Comparison of ENCODE assay signal across 13 mouse cellular contexts in the genomic region with DNA sequence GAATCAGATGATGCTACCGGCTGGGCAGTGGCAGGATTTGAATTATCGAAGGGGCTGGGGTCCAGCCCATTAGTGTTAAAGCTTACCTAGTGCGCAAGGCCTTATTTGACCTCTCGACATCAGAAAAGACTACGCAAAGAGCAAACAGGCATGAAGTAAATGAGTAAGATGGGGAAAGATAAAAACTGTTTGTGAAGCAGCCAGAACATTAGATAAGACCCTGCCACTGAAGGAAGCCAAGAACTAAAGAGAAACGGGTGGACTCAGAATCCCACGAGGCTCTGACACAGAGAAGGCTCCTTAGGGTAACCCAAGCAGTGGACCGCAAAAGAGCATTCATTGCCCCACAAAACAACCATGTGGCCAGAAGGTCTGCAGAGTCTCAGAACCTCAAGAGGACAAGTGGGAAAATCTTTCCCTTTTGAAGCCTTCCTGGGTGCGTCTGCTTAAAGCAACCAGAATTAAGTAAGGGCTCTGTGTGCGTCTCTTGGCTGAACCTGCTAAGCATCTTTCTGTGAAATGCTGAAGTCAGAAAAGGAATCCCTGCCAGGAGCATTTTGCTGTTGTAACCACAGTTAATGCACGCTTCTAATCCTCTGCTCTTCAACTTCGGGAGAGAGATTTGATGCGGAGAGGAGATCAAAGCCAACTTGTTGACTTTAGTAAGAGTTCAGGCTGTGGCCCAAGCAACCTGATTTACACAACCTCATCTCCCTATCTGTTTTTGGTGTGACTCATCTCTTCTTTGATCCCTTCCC. TPM values are rescaled to one million over a fixed set of nuclear protein-coding genes. Genes with fewer than 3 reads are reported as not detected.
A peak's percentile ranks its signal among the peaks of the same experiment; 100 is the strongest.
DNase-seq lines count a peak whose midpoint lies in the region; ATAC-seq lines count a peak whose summit lies in the region.
"Had no signal": no experiment of that assay in that cellular context is flagged by ENCODE, and none has a peak within 500 bp of the region (broad histone marks: within the 10 kb centered on the region; RNA-seq: fewer than 3 reads in every experiment).

No protein-coding gene starts in this region.

- ATAC-seq in heart, embryonic 13.5 days (ENCODE audit: extremely low read depth, insufficient number of reproducible peaks, low FRiP score, low TSS enrichment) = no peak
- ATAC-seq in heart, embryonic 12.5 days (ENCODE audit: insufficient number of reproducible peaks, low FRiP score) = no peak
- ATAC-seq in intestine, embryonic 15.5 days = peak; percentile 45
- ATAC-seq: midbrain, embryonic 13.5 days had no signal

- H3K9ac ChIP-seq in heart, embryonic 13.5 days = no peak overlapping the region
- H3K9ac ChIP-seq in heart, embryonic 12.5 days = no peak overlapping the region
- no peak overlapping the region for H3K9ac ChIP-seq in intestine, embryonic 15.5 days
- H3K9ac ChIP-seq: hindbrain, embryonic 15.5 days; liver, embryonic 14.5 days; midbrain, embryonic 13.5 days had no signal

- no peak overlapping the region for H3K4me3 ChIP-seq in heart, embryonic 13.5 days
- H3K4me3 ChIP-seq in heart, embryonic 12.5 days = no peak overlapping the region
- H3K4me3 ChIP-seq in intestine, embryonic 15.5 days (replicated peaks) = no peak overlapping the region
- H3K4me3 ChIP-seq: hindbrain, embryonic 15.5 days; midbrain, embryonic 13.5 days had no signal

- no peaks in the 10 kb centered on the region for H3K9me3 ChIP-seq in heart, embryonic 13.5 days
- peaks cover 5% of the 10 kb centered on the region; the same call in 1 of the 2 replicates for H3K9me3 ChIP-seq in heart, embryonic 12.5 days (replicated peaks)
- no peaks in the 10 kb centered on the region for H3K9me3 ChIP-seq in intestine, embryonic 15.5 days
- H3K9me3 ChIP-seq: hindbrain, embryonic 15.5 days; midbrain, embryonic 13.5 days had no signal

- H3K4me1 ChIP-seq in heart, embryonic 13.5 days = peaks cover 17% of the 10 kb centered on the region; the same call in 1 of the 2 replicates
- H3K4me1 ChIP-seq in heart, embryonic 12.5 days (replicated peaks) = peaks cover 11% of the 10 kb centered on the region; the same call in 1 of the 2 replicates
- no peaks in the 10 kb centered on the region for H3K4me1 ChIP-seq in intestine, embryonic 15.5 days (replicated peaks)
- H3K4me1 ChIP-seq: hindbrain, embryonic 15.5 days; midbrain, embryonic 13.5 days had no signal

- no peaks in the 10 kb centered on the region for H3K36me3 ChIP-seq in heart, embryonic 13.5 days
- H3K36me3 ChIP-seq in heart, embryonic 12.5 days = no peaks in the 10 kb centered on the region
- H3K36me3 ChIP-seq in intestine, embryonic 15.5 days = no peaks in the 10 kb centered on the region
- H3K36me3 ChIP-seq: hindbrain, embryonic 15.5 days; midbrain, embryonic 13.5 days had no signal

- H3K4me2 ChIP-seq in heart, embryonic 13.5 days = no peak overlapping the region
- no peak overlapping the region for H3K4me2 ChIP-seq in heart, embryonic 12.5 days
- H3K4me2 ChIP-seq in intestine, embryonic 15.5 days (replicated peaks) = no peak overlapping the region
- H3K4me2 ChIP-seq: hindbrain, embryonic 15.5 days; midbrain, embryonic 13.5 days had no signal

- DNase-seq in urinary bladder, postnatal 14 days (ENCODE audit: low spot score) = peak; percentile 52
- no peak for DNase-seq in urinary bladder, postnatal 10 days (ENCODE audit: low spot score)
- DNase-seq in cerebellum, adult 8-10 months = no peak
- no peak for DNase-seq in frontal cortex, postnatal 36 days (ENCODE audit: low spot score in 2 of 2)
- DNase-seq: cerebellum, adult 18-20 months; lung, postnatal 4 days; right cerebral cortex, postnatal 4 days had no signal

- no peaks in the 10 kb centered on the region for H3K27me3 ChIP-seq in heart, embryonic 13.5 days (replicated peaks)
- no peaks in the 10 kb centered on the region for H3K27me3 ChIP-seq in heart, embryonic 12.5 days (replicated peaks)
- H3K27me3 ChIP-seq in intestine, embryonic 15.5 days (replicated peaks) = no peaks in the 10 kb centered on the region
- H3K27me3 ChIP-seq: hindbrain, embryonic 15.5 days; midbrain, embryonic 13.5 days had no signal

- WGBS in heart, embryonic 13.5 days = 42% methylated on average over 13 of the region's 13 CpGs
- WGBS in heart, embryonic 12.5 days = 38% methylated on average over 13 of the region's 13 CpGs
- WGBS in intestine, embryonic 15.5 days = 32% methylated on average over 13 of the region's 13 CpGs

- 0 out of 2 replicates have a peak overlapping the region, but pooled peaks have one; percentile 6 for H3K27ac ChIP-seq in heart, embryonic 13.5 days (replicated peaks)
- no peak overlapping the region for H3K27ac ChIP-seq in heart, embryonic 12.5 days (ENCODE audit: poor library complexity, severe bottlenecking)
- no peak overlapping the region for H3K27ac ChIP-seq in intestine, embryonic 15.5 days
- H3K27ac ChIP-seq: hindbrain, embryonic 15.5 days; liver, embryonic 14.5 days; midbrain, embryonic 13.5 days had no signal

RNA-seq across cellular contexts. Expression of a gene that starts 19.7 kb away (rescaled TPM):
- polyA plus RNA-seq in heart, embryonic 13.5 days (2015; fragmentation: Nextera tagmentation; extraction: Ambion mirVana) = 377 and 414 TPM in 2 replicates
- 351 and 398 TPM in 2 replicates for polyA plus RNA-seq in heart, embryonic 12.5 days (2016; fragmentation: Nextera tagmentation; extraction: Ambion mirVana)
- 273 and 278 TPM in 2 replicates for polyA plus RNA-seq in intestine, embryonic 15.5 days (2015; fragmentation: Nextera tagmentation; extraction: Ambion mirVana)
